Mouse (Mus musculus): ENCODE data around the gene Rasgrf2. TPM values are rescaled to one million over a fixed set of nuclear protein-coding genes. Genes with fewer than 3 reads are reported as not detected.
"Not testable (repeated sequence)": the region's sequence is repeated elsewhere in the genome, so short reads cannot be mapped to it uniquely, and the experiment has no call there.

Rasgrf2 gene
- 1 to 10 TPM; 1.6 to 1.9 TPM for total RNA-seq (2021)
- long read RNA-seq, experiment 1, partial matches to known transcripts: 0 of 1 reads
- long read RNA-seq, experiment 1, other reads (novel, unspliced or antisense): 1 of 1 reads
- long read RNA-seq, experiment 2: 0 reads

DNA sequence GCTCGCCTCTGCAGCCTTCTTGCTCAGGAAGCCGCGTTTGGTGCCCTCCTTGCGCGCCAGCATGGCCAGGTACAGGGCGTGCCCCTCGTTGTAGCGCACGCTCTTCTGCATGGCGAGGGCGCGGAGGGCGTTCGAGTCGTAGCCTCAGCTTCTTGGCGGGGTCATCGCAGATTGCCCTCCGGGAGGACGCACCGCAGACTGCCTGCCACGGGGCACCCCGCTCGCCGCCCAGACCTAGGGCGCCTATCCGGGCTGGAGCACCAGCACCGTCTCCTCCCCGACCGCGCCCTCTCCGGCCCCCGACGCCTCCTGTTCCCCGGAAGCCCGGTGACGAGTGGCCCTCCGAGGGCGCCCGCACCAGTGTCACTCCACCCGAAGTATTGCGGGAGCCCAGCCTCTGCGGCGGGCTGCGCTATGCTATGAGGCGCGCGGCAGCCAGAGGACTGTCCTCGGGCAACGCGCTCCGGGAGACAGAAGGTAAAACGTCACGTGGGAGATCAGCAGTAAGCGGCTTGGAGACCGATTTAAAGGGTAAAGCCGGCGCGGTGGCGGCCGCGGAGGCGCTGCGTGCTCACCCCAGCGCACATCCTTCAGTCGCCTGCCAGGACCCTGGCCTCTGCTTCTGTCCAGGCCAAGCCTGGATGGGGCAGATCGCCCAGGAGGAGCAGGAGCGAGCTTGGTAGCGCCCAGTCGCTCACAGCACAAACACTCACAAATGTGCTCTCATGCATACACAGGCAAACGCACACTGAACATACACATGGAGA lies at the start of gene Rasgrf2:
Gene Rasgrf2 (minus strand): TSS at position 273 of the 767 bp plus-strand sequence.
- intact Hi-C loops (cut with DNase I; ENCODE audit: low total_unique reads): no loop called here

DNA sequence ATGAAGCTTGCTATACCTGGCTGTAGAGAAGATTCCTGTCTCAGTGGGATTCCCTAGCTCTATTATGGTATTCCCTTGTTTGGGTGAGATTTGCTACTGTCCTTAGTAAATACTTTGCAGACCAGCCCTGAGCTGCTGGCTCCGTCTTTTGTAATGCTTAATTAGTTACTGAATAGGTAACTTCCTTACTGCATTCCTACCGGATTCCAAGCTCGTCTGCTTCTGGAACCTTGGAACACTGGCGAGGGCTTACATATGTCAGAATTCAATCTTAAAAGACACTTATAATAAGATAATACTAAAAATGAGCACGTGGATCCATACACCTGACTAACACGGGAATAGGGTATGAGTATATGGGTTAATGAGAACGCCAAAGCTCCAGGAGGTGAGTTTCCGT lies 41.2 kb upstream of the Rasgrf2 start:
- DNase-seq; intact Hi-C loops (cut with DNase I; ENCODE audit: low total_unique reads): not testable (repeated sequence)

More for the DNA sequence above, at the start of gene Rasgrf2:
- DNase-seq: peak; percentile 13

DNA sequence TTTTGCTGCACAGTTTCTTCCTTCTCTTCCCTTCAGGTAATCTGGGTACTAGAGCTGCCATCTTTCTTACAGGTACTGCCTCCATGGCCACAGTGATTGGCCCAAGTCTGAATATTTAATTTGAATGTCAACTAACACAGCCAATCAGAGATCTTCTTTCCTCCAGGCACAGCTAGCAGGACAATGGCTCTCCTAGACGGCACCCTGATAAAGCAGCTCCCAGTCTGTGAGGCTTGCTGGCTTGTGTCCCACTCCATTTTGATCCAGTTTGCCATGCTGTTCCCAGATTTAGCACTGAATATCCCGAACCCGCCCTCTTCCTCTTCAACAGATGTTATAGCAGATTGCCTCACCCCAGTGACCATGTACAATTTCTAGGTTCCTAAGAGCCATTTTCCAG lies 19.1 kb upstream of the Rasgrf2 start:
- intact Hi-C loops (cut with DNase I; ENCODE audit: low total_unique reads): no loop called here
- no peak for DNase-seq

- DNase-seq: no peak
- intact Hi-C loops (cut with DNase I; ENCODE audit: low total_unique reads): no loop called here
Observed at GRCm38 (mm10) chr13:92148858-92149257, 17.4 kb upstream of the Rasgrf2 start.

DNA sequence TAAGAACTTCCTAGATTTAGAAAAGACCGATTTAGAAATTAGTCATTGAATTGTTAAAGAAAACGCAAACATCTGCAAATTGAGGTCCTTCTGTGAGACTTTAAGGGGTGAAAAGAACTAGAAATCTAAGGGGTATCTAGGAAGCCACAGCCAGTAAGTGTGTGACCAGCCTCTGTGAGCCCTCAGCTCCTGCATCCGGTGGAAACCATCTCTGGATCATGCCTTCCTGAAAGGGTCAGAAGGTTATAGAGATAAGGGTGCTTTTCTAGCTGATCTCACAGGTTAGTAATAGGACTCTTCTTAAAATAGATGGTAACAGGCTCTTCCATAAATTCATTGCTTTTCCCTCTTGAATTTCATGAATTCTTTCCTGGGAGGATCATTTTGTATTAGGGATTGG lies 3.3 kb upstream of the Rasgrf2 start:
- DNase-seq: no peak
- intact Hi-C loops (cut with DNase I; ENCODE audit: low total_unique reads): no loop called here

- DNase-seq: no peak
- intact Hi-C loops (cut with DNase I; ENCODE audit: low total_unique reads): no loop called here
Observed at GRCm38 (mm10) chr13:92132599-92132998, 1.1 kb upstream of the Rasgrf2 start.

GRCm38 (mm10) chr13:92130994-92131383 lies 467 bp downstream of the Rasgrf2 start:
- DNase-seq: peak; percentile 4
- intact Hi-C loops (cut with DNase I; ENCODE audit: low total_unique reads): no loop called here

DNA sequence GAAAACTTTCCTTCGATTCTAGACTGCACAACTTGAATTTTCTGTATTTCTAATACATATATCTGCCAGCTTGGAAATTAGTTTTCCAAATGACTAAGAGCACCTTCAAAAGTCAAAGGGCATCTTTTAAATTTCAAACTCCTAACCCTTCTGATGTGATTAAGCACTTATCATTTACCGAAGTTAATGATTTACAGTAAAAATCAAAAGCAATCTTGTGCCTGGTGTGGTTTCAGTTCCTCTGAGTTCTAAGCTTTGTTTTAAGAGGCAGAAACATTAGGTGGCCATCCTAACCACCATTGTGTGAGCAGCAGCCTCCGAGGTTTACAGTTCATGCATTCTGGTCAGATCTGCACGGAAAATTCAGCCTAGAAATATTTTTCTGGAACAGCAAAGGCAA lies 1.6 kb downstream of the Rasgrf2 start:
- intact Hi-C loops (cut with DNase I; ENCODE audit: low total_unique reads): no loop called here
- no peak for DNase-seq

- intact Hi-C loops (cut with DNase I; ENCODE audit: low total_unique reads): no loop called here
- DNase-seq: no peak
Observed at GRCm38 (mm10) chr13:92125902-92126301, 5.6 kb downstream of the Rasgrf2 start.

DNA sequence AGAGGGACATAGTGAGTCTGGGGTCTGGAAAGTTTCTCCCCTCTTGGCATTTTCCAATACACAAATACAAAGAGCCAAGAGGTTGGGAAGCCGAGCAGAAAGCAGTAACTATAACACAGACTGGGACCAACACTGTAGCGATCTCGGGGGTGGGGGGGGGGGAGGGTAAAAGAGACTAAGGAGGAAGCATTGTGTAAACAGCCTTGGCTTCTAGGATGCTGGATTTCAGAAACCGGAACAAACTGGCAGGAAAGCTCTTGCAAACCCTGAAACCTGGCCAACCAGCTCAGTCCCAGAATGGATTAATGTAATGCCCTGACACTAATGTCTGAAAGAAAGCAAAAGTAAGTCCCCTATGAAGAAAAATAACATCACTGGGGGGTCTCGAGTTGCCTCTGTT lies 11.8 kb downstream of the Rasgrf2 start:
- no peak for DNase-seq
- intact Hi-C loops (cut with DNase I; ENCODE audit: low total_unique reads): no loop called here

GRCm38 (mm10) chr13:92114076-92114475 lies 17.4 kb downstream of the Rasgrf2 start:
- DNase-seq: no peak
- intact Hi-C loops (cut with DNase I; ENCODE audit: low total_unique reads): no loop called here

GRCm38 (mm10) chr13:92108237-92108636 lies 23.2 kb downstream of the Rasgrf2 start:
- intact Hi-C loops (cut with DNase I; ENCODE audit: low total_unique reads): no loop called here
- no peak for DNase-seq

DNA sequence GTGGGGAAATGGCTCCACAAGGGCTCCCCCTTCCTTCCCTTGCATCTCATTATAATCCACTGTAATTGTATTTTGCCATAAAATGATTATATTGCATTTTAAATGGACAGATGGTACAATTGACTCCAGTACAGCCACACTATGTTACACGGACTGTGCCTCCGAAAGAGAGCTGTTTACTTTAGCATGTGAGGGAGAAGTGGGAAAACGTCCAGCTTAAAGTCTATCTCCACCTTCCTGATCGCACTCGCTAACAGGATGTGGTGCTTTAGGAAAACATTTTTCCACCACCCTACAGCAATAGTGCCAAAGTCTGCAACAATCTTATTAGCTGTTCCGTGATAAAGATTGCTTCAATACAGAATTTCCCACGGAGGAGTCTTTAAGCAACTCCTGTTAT lies 27.2 kb downstream of the Rasgrf2 start:
- DNase-seq: no peak
- intact Hi-C loops (cut with DNase I; ENCODE audit: low total_unique reads): no loop called here

DNA sequence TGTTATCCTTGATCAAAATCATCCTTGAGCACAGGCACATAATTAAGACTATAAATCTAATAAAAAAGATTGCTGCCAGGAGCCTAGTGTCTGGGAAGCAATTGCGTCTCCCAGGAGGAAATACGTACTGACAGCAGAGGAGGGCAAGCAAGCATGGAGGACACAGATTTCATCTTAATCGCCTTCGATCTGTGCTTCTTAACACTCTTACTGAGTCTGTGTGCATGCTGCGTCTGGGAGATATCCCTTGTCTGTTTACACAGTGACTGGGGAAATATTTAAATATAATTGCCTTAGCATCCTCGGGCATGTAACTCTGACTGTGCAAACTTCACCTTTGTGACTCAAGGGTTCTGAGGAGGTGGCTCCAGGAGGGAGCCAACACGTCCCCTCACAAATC lies 33.0 kb downstream of the Rasgrf2 start:
- intact Hi-C loops (cut with DNase I; ENCODE audit: low total_unique reads): no loop called here

DNA sequence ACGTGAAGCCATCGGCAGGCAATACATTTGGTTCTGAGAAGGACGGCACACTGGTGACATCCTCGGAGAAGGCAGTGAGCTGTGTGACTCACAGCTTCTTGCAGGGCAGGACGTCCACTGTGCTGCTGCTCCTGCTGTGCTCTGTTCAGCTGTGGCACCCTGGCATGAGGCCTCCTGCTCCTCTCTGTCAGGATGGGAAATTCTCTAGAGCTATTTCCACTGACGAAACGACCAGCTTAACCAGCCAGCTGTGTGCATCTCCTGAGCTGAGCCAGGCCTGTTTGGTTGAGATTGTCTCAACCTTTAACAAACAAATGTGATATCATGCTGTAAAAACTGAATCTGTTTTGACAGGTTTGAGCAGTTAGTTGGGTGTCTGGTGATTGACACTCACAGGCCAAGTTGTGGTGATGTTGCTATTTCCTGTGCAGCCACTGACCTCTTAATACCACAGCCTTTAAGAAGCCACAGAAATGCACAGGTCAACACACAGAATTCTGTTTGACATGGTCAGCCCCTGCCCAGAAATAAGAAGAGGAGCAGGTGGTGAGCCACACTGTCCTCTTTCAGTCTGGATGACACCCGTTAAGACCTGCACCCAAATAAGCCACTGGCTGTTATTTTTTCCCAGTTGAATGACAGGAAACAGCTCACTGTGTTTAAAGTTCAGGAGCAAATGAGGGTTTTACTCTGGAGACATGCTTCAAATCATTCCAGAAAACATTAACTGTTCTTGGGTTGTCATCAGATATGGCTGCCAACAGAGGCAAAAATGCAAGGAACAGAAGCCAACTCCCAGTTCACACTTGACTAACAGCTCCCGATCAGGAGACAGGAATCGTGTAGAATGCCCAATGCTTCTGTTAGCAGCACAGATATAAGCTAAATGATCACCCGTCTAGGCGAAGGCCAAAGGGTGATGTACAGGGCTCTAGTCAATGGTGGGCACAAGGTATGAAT lies 36.0 kb downstream of the Rasgrf2 start:
- intact Hi-C loops (cut with DNase I; ENCODE audit: low total_unique reads): no loop called here
- no peak for DNase-seq

More for the DNA sequence above, 33.0 kb downstream of the Rasgrf2 start:
- DNase-seq: no peak

DNA sequence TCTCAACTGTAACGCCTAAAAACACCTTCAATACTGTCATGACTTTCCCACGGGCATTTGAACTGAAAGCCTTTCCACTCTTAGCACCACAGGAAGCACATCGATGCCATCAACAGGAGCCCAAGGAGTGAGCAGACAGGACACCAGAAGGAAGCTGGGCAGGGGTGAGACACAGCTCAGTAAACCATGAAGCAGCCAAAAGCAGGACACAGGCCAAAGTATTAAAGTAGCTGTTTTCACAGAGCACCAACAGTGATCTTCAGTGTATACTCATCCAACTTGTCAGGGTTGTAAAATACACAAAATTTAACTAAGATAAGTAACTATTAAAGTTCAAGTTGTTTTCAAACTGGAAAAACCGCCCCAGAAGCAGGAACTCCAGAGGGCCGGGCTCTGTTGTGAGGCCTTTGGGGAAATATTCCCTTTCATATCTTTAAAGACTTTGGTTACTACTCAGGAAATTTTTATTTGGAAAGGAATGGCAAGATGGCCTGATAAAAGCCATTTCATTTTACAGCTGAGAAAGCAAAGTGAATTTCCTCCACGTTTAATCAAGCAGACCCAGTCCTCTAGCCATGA lies 37.7 kb downstream of the Rasgrf2 start:
- DNase-seq: no peak

GRCm38 (mm10) chr13:92073111-92073510 lies 58.3 kb downstream of the Rasgrf2 start:
- no peak for DNase-seq

More for the DNA sequence above, 37.7 kb downstream of the Rasgrf2 start:
- intact Hi-C loops (cut with DNase I; ENCODE audit: low total_unique reads): no loop called here

DNA sequence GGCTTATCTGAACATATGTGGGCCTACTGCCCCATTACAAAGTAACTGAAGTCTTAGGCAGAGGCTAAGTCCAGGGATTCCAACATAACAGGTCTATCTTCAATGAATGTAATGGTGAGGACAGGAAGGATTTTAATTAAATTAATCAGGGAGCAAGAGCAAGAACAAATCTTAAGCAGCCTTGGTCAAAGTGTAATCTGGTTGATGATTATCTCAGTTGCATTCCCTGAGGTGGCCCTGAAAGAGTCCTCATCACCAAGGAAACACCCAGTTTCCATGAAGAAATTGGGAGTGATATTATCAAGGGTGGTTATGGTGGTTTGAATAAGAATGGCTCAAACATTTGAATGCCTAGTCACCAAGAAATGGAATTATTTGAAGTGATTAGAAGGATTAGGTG lies 62.8 kb downstream of the Rasgrf2 start:
- no peak for DNase-seq
- intact Hi-C loops (cut with DNase I; ENCODE audit: low total_unique reads): no loop called here

More at GRCm38 (mm10) chr13:92073111-92073510, 58.3 kb downstream of the Rasgrf2 start:
- intact Hi-C loops (cut with DNase I; ENCODE audit: low total_unique reads): no loop called here

GRCm38 (mm10) chr13:92067831-92068230 lies 63.6 kb downstream of the Rasgrf2 start:
- DNase-seq: no peak
- intact Hi-C loops (cut with DNase I; ENCODE audit: low total_unique reads): no loop called here

GRCm38 (mm10) chr13:92053748-92054147 lies 77.7 kb downstream of the Rasgrf2 start:
- intact Hi-C loops (cut with DNase I; ENCODE audit: low total_unique reads): no loop called here
- DNase-seq: no peak
